Mouse (Mus musculus) retina, postnatal 7 days (tissue): ENCODE data around the gene Trmt44.
A peak's percentile ranks its signal among the peaks of the same experiment; 100 is the strongest.

Experiments used
- DNase-seq: peaks from one replicate; pipeline ENCODE4 v3.0.0-alpha.2; 2012; ENCODE audit warnings: low read depth, low spot score

Trmt44 gene

GRCm38 (mm10) chr5:35574653-35575599 lies at the start of gene Trmt44:
Trmt44 (minus strand) TSS chr5:35575070.
- DNase-seq: peak; percentile 86

- DNase-seq: no peak
These were observed 49.0 kb upstream of the Trmt44 start for GRCm38 (mm10) chr5:35623831-35624230.

GRCm38 (mm10) chr5:35621114-35621513 lies 46.2 kb upstream of the Trmt44 start:
- DNase-seq: no peak

- no peak for DNase-seq
These were observed 42.1 kb upstream of the Trmt44 start for GRCm38 (mm10) chr5:35616943-35617342.

DNA sequence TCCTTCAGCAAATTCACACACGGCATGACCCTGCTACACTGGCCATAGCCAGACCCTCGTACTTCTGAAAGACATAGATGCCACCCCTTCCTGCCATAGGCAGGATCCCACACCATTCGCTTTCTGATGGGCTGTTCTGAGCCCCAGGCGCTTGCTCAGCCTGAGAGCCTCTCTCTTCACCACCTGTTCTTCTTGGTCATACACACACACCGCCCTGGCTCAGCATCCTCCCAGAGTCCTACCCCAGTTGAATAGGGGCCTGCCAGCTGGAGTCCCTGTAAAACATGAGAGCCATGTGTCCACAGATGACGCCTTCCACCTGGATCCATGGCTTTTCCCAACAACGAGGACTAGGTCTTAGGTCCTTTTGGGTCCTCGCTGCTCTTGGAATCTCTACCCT lies 37.9 kb upstream of the Trmt44 start:
- no peak for DNase-seq

DNA sequence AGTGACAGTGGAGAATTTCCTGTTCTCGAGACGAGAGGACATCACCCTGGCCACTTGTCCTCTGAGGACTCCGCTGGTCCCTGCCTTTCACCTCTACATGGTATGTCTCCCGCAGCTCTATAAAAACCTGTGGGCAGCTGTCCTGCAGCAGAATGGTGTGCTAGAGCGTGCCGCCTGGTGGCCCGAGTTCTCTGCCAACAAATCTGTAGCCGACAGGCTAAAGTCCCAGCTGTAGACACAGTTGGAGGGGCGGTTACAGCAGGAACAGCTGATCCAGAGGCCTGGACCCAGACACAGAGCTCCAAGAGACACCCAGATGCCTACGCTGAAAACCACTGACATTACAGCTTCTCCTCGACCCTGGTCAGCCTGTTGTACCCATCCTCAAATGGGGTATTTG lies 37.0 kb upstream of the Trmt44 start:
- no peak for DNase-seq

DNA sequence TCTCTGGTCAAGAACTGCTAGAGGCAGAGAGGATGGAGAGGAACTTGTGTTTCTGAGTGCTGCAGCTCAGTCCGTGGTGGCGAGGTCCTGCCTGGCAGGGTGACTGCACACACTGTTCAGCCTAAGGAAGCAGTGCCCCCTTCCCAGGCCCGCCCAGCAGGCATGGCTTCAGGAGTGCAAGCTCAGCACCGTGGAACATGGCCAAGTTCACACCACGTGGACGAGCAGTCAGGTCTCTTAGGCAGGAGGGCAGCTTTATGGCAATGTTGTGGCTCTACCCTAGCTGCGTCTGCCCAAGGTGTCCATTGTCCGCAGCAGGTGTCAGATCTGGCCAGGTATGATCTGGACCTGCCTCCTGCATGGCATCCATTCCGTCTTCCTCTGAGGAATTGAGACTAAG lies 36.3 kb upstream of the Trmt44 start:
- no peak for DNase-seq

DNA sequence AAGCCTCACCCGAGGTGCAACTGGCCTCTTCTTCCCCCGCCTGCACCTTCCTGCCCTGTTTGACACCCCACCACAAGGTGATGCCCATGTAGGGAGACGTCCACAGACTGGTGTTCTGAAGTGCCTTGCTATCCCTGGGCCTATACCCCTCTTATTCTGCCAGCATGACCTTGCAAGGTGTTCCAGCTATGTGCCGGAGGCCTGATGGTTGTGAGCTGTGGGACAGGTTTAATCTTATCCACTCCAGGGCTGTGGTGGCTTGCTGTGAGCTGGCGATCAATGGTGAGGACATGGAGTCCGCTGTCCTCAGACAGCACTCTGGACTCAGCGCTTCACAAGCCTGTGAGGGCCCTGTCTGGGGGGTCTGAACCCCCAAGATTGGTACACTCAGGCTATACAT lies 35.5 kb upstream of the Trmt44 start:
- no peak for DNase-seq

GRCm38 (mm10) chr5:35609971-35610370 lies 35.1 kb upstream of the Trmt44 start:
- DNase-seq: no peak

DNA sequence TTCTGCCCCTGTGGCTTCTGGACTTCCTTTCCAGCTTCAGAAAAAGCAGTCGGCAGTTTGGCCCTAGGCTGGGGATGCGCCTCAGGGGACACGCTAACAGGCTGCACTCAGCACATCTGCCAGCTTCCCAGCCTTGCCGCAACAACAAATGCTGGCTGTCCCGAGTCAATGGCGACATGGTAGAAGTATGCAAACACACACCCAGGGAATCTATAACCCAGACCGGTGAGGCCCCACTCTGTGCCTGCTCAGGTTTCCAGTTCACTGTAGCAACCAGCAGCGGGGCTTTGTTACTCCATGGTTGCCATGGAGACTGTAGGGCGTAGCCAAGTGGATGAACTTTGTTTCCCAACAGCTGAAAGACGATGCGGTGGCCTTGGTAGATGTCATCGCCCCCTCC lies 34.5 kb upstream of the Trmt44 start:
- DNase-seq: no peak

- DNase-seq: no peak
These were observed 33.7 kb upstream of the Trmt44 start for GRCm38 (mm10) chr5:35608559-35608958.

- no peak for DNase-seq
These were observed 32.9 kb upstream of the Trmt44 start for GRCm38 (mm10) chr5:35607784-35608183.

DNA sequence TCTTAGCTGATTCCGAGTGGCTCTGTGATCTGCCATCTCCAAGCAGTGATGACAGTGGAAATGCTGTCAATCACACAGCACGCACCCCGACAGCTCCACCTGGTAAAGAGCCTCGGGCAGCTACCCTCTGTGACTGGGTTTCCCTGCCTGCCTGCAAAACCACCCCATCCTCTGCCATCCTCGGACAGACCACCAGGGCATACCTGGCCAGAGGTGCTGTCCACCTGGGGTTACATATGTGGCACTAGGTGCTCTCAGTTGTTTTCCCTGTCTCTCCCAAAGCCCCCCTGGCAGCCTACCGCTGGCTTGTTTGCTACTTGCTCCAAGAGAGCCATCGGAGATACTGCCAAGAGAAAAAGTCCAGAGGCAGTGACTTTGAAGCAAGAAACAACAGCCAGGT lies 31.9 kb upstream of the Trmt44 start:
- DNase-seq: no peak

DNA sequence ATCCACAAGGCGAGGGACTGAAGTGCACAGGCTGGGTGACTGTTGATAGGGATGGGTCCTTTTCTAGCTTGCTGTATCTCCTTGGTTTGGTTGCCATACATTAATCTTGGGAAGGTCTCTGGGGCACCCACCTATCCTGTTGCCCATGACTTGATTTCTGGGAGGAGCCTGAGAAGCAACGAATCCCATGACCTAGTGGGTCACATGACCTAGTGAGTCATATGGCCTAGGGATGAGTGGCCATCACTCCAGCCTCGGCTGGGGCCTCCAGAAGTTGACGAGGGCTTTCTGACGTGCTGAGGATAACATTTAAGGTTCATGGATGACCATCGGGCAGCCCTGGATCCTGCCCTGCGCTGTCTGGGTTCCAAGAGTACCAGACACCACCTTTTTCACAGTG lies 30.5 kb upstream of the Trmt44 start:
- DNase-seq: no peak

DNA sequence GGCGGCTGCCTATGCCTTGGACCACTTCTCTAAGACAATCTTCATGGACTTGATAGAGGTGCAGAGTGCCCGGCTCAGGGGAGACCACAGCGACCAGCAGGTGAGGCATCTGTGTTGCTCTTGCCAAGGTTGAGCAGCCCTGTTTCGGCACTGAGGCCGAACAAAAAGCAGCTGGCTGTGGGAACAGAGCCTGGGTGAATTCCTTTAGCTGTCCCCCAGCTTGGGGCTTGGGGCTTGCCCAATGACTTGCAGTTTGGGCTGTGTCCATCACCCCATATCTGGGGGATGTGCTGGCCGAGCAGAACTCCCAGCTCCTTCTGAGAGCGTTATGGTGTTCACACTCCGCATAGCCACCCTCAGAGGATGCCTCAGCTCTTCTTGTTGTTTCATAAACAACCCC lies 26.7 kb upstream of the Trmt44 start:
- DNase-seq: no peak

DNA sequence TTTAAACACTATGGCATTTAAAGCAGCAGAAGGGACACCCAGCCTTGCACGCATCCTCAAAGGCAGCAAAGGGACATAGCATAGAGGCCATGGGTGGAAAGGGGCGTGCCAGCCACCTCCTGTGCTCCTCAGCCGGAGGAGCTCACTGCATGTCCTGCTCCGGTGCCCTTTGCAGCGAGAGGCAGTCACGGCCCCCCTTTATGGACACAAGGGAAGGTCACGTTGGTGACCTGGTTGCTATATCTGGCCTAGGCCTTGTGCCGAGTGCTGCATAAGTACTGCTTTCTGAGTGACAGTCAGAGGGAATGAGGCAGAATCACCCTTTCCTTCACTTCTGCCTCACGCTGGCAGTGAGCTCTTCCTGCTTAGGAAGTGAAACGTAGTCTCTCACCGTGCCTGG lies 25.4 kb upstream of the Trmt44 start:
- no peak for DNase-seq

- DNase-seq: no peak
These were observed 21.6 kb upstream of the Trmt44 start for GRCm38 (mm10) chr5:35596169-35597160.

DNA sequence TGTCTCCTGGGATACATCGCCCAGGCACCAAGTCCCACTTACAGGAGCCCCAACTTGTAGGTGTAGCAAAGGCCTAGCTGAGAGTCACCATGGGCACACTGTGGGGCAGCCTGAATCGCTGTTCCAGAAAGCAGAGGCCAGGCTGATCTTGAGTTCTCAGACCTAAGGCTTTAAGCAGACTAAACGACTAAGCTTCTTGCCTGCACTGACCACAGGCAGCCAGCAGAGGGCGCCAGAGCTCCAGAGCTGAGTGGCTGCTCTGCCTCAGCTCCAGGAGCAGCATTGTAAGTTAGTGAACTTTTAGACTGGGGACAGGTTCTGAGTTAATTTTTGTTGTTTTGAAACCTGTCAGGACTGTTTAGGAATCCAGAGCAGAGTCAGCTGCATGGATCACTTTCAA lies 20.8 kb upstream of the Trmt44 start:
- DNase-seq: peak; percentile 78

DNA sequence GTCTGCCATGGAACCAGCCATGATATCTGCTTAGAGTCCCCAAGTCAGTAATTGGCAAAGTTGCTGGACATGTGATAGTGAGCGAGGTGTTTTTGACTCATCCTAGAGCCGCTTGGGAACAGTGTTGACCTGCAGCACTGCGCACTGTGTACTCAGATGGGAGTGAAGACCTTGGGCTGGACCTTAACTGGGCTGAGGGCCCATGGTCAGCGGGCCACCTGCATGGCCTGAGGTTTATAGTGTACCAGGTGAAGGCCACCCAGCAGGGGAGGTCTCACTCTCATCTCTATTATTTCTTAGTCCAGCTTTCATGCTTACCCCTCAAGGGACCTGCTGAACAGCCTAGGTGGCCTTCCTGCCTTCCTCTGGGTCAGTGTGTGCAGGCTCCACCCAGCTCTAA lies 19.9 kb upstream of the Trmt44 start:
- DNase-seq: no peak

GRCm38 (mm10) chr5:35593272-35593671 lies 18.4 kb upstream of the Trmt44 start:
- DNase-seq: no peak

GRCm38 (mm10) chr5:35592824-35593223 lies 18.0 kb upstream of the Trmt44 start:
- DNase-seq: no peak

DNA sequence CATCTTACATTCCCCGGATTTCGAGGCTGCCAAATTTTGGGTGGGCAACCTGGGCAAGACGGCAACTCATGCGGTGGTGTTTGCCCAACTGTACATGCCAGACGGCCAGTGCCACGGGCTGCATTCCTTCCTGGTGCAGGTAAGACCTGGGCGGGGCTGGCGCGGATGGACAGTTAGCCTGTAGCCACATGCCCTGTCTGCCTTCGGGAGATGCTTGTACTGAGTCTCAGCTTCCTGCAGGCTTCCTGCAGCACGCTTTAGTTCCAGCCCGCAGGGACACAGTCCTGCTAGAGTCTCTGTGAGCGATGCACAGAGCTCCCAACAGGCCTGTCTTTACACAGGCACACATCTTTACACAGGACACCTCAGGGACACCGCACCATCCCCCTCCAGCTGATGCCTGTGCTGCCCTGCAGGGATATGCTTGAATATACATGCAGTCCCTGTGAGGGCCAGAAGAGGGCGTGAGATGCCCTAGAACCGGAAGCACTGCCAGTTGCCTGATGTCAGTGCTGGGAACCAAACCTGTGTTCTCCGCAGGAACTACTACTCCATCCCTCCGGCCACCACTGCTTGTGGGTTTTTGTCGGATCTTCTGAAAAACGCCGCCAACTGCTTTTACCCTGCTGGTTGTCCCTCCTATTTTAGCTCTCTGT lies 17.3 kb upstream of the Trmt44 start:
- DNase-seq: no peak
